Mouse (Mus musculus): Measurements from ENCODE around the gene Aox3. TPM values are rescaled to one million over a fixed set of nuclear protein-coding genes. Genes with fewer than 3 reads are reported as not detected.

Gene Aox3
- total RNA-seq, 2 experiments from 2014 or later: 2.5 to 2.9 TPM

GRCm38 (mm10) chr1:58228916-58229315 is 116.0 kb downstream of the Aox3 start:
- Histone ChIP-seq H3K4me3 (no peak overlapping the region), H3K27ac (no peak overlapping the region)
- no peak for DNase-seq (ENCODE audit: low spot score in 2 of 2)
- TF ChIP-seq CTCF (conservative IDR thresholded peaks at IDR 0.05): no peak

GRCm38 (mm10) chr1:58229774-58230173 is 116.8 kb downstream of the Aox3 start:
- Histone ChIP-seq H3K4me3 (no peak overlapping the region), H3K27ac (no peak overlapping the region)
- no peak for TF ChIP-seq CTCF (conservative IDR thresholded peaks at IDR 0.05)
- no peak for DNase-seq (ENCODE audit: low spot score in 2 of 2)

- Histone ChIP-seq H3K27ac (no peak overlapping the region), H3K4me3 (no peak overlapping the region)
- no peak for DNase-seq (ENCODE audit: low spot score in 2 of 2)
- no peak for TF ChIP-seq CTCF (conservative IDR thresholded peaks at IDR 0.05)
Measured at GRCm38 (mm10) chr1:58230542-58230941, 117.6 kb downstream of the Aox3 start.

- DNase-seq (ENCODE audit: low spot score in 2 of 2): no peak
- peak; percentile 66 for TF ChIP-seq CTCF (conservative IDR thresholded peaks at IDR 0.05)
- Histone ChIP-seq H3K27ac (no peak overlapping the region), H3K4me3 (no peak overlapping the region)
Measured at GRCm38 (mm10) chr1:58235405-58235804, 122.5 kb downstream of the Aox3 start.

GRCm38 (mm10) chr1:58237527-58238299 is 124.8 kb downstream of the Aox3 start:
- Histone ChIP-seq H3K27ac (no peak overlapping the region), H3K4me3 (no peak overlapping the region)
- no peak for TF ChIP-seq CTCF (conservative IDR thresholded peaks at IDR 0.05)
- no peak for DNase-seq (ENCODE audit: low spot score in 2 of 2)

GRCm38 (mm10) chr1:58238440-58238839 is 125.5 kb downstream of the Aox3 start:
- no peak overlapping the region for H3K4me3 ChIP-seq
- DNase-seq (ENCODE audit: low spot score in 2 of 2): no peak
- TF ChIP-seq CTCF (conservative IDR thresholded peaks at IDR 0.05): no peak
- no peak overlapping the region for H3K27ac ChIP-seq

GRCm38 (mm10) chr1:58238961-58239360 is 126.0 kb downstream of the Aox3 start:
- no peak overlapping the region for H3K4me3 ChIP-seq
- H3K27ac ChIP-seq: no peak overlapping the region
- no peak for DNase-seq (ENCODE audit: low spot score in 2 of 2)
- no peak for TF ChIP-seq CTCF (conservative IDR thresholded peaks at IDR 0.05)

GRCm38 (mm10) chr1:58240347-58240746 is 127.4 kb downstream of the Aox3 start:
- no peak overlapping the region for H3K4me3 ChIP-seq

GRCm38 (mm10) chr1:58244487-58244886 is 131.6 kb downstream of the Aox3 start:
- no peak for DNase-seq (ENCODE audit: low spot score in 2 of 2)
- Histone ChIP-seq H3K27ac (no peak overlapping the region), H3K4me3 (no peak overlapping the region)
- no peak for TF ChIP-seq CTCF (conservative IDR thresholded peaks at IDR 0.05)

More at GRCm38 (mm10) chr1:58240347-58240746, 127.4 kb downstream of the Aox3 start:
- peak; percentile 52 for TF ChIP-seq CTCF (conservative IDR thresholded peaks at IDR 0.05)
- no peak overlapping the region for H3K27ac ChIP-seq
- DNase-seq (ENCODE audit: low spot score in 2 of 2): no peak

GRCm38 (mm10) chr1:58248518-58248917 is 135.6 kb downstream of the Aox3 start:
- Histone ChIP-seq H3K4me3 (no peak overlapping the region), H3K27ac (no peak overlapping the region)
- TF ChIP-seq CTCF (conservative IDR thresholded peaks at IDR 0.05): no peak
- no peak for DNase-seq (ENCODE audit: low spot score in 2 of 2)

Other genes with a start within 250 kb of the Aox3 start
- gene Sgo2a, start 117.2 kb upstream of the Aox3 start, total RNA-seq (2021): under 1 TPM; 0.44 to 0.64 TPM
- 10 to 100 TPM; 21.8 to 23.9 TPM for gene Kctd18, start 94.2 kb upstream of the Aox3 start, total RNA-seq (2021)
- gene Aox1, start 83.2 kb upstream of the Aox3 start, total RNA-seq (2021): 1 to 10 TPM; 3.8 to 4.1 TPM
- gene Aox4, start 97.3 kb downstream of the Aox3 start, total RNA-seq (2021): 1 to 10 TPM; 2.2 to 2.5 TPM
- not detected for gene Aox2, start 165.2 kb downstream of the Aox3 start, total RNA-seq (2021)

Data from layer of hippocampus, adult 2 months (tissue).